Mouse (Mus musculus) MEL (cell line): ENCODE results near the gene Gm28729. TPM values are rescaled to one million over a fixed set of nuclear protein-coding genes. Genes with fewer than 3 reads are reported as not detected.

Experiments used
- DNase-seq: peaks from one replicate; pipeline ENCODE4 v3.0.0; 2011; ENCODE audit warnings: low read depth, low spot score
- H3K27ac ChIP-seq: 2 replicates; pipeline ENCODE4 v1.5.1; 2012; ENCODE audit warnings: low read depth, mild to moderate bottlenecking, control low read depth, low read length, moderate library complexity; ENCODE audit not compliant: control insufficient read depth
- H3K27me3 ChIP-seq, 2 experiments: fragments of 150-350 bp in 1 of 2; sonication (generic) in 1 of 2; 2 replicates each; pipeline ENCODE4 v1.6.1; 2012; ENCODE audit warnings: low read length in 2 of 2, mild to moderate bottlenecking in 2 of 2, improper control_type of control experiment in 1 of 2, moderate library complexity in 1 of 2; ENCODE audit not compliant: insufficient read depth in 2 of 2, control insufficient read depth in 1 of 2
- H3K36me3 ChIP-seq, 2 experiments: 2 replicates each; pipeline ENCODE4 v1.6.1; 2012 to 2014; ENCODE audit warnings: low read length in 2 of 2, improper control_type of control experiment in 1 of 2, inconsistent platforms in 1 of 2, mild to moderate bottlenecking in 1 of 2; ENCODE audit not compliant: insufficient read depth in 2 of 2, control insufficient read depth in 1 of 2
- H3K4me1 ChIP-seq, 2 experiments: fragments of 150-350 bp in 1 of 2; sonication (generic) in 1 of 2; 2 replicates each; pipeline ENCODE4 v1.6.1; 2012; ENCODE audit warnings: low read length in 2 of 2, improper control_type of control experiment in 1 of 2, mild to moderate bottlenecking in 1 of 2; ENCODE audit not compliant: insufficient read depth in 2 of 2, control insufficient read depth in 1 of 2
- H3K4me3 ChIP-seq, 2 experiments: fragments of 150-350 bp in 1 of 2; sonication (generic) in 1 of 2; 2 replicates each; pipeline ENCODE4 v1.5.1; 2012; ENCODE audit warnings: low read depth in 2 of 2, low read length in 2 of 2, mild to moderate bottlenecking in 2 of 2, moderate library complexity in 2 of 2, control low read depth in 1 of 2, improper control_type of control experiment in 1 of 2; ENCODE audit not compliant: control insufficient read depth in 1 of 2, insufficient read depth in 1 of 2
- H3K79me2 ChIP-seq: 2 replicates; pipeline ENCODE4 v1.6.1; 2012; ENCODE audit warnings: mild to moderate bottlenecking, low read length, moderate library complexity; ENCODE audit not compliant: control insufficient read depth, poor library complexity, insufficient read depth
- H3K9ac ChIP-seq: 2 replicates; pipeline ENCODE4 v1.6.1; 2012; ENCODE audit warnings: low read depth, mild to moderate bottlenecking, control low read depth, low read length, moderate library complexity; ENCODE audit not compliant: control insufficient read depth, poor library complexity, severe bottlenecking
- H3K9me3 ChIP-seq: fragments of 150-350 bp; sonication (generic); replicated peaks from 2 replicates; pipeline ENCODE4 v1.6.1; 2012; ENCODE audit warnings: mild to moderate bottlenecking, low read length, improper control_type of control experiment, moderate library complexity; ENCODE audit not compliant: insufficient read depth
- BHLHE40 ChIP-seq: IDR thresholded peaks from 2 replicates; pipeline ENCODE4 v1.6.1; 2012; ENCODE audit warnings: low read depth, mild to moderate bottlenecking, inconsistent platforms, low read length, improper control_type of control experiment, borderline replicate concordance
- CHD1 ChIP-seq: IDR thresholded peaks from 2 replicates; pipeline ENCODE4 v1.6.1; 2012; ENCODE audit warnings: low read depth, mild to moderate bottlenecking, inconsistent platforms, low read length, improper control_type of control experiment
- CTCF ChIP-seq, 3 experiments: IDR thresholded peaks in 2 of 3; conservative IDR thresholded peaks in 1 of 3; 2 replicates each; pipeline ENCODE4 v1.5.1; 2011 to 2012; ENCODE audit warnings: low read length in 3 of 3, low read depth in 2 of 3, mild to moderate bottlenecking in 2 of 3, improper control_type of control experiment in 1 of 3, inconsistent platforms in 1 of 3, mixed read lengths in 1 of 3, moderate library complexity in 1 of 3; ENCODE audit not compliant: control insufficient read depth in 1 of 3, insufficient read depth in 1 of 3, poor library complexity in 1 of 3, severe bottlenecking in 1 of 3
- E2F4 ChIP-seq: IDR thresholded peaks from 2 replicates; pipeline ENCODE4 v1.6.1; 2011; ENCODE audit warnings: low read depth, low read length, improper control_type of control experiment, borderline replicate concordance
- ELF1 ChIP-seq: IDR thresholded peaks from 2 replicates; pipeline ENCODE4 v1.6.1; 2014; ENCODE audit warnings: low read depth, mild to moderate bottlenecking, inconsistent platforms, low read length, improper control_type of control experiment, moderate library complexity
- ETS1 ChIP-seq: IDR thresholded peaks from 2 replicates; pipeline ENCODE4 v1.6.1; 2012; ENCODE audit warnings: low read depth, mild to moderate bottlenecking, inconsistent platforms, low read length, improper control_type of control experiment, moderate library complexity
- GABPA ChIP-seq: IDR thresholded peaks from 2 replicates; pipeline ENCODE4 v1.6.1; 2012; ENCODE audit warnings: low read depth, mild to moderate bottlenecking, inconsistent platforms, low read length, improper control_type of control experiment, moderate library complexity
- GATA1 ChIP-seq: IDR thresholded peaks from 2 replicates; pipeline ENCODE4 v1.6.1; 2011; ENCODE audit warnings: low read depth, low read length, improper control_type of control experiment
- JUND ChIP-seq: IDR thresholded peaks from 2 replicates; pipeline ENCODE4 v1.6.1; 2011; ENCODE audit warnings: low read depth, mild to moderate bottlenecking, improper control_type of control experiment, low read length
- KAT2A ChIP-seq: conservative IDR thresholded peaks from 2 replicates; pipeline ENCODE4 v1.6.1; 2012; ENCODE audit warnings: low read depth, low read length, improper control_type of control experiment, inconsistent platforms
- MAX ChIP-seq: IDR thresholded peaks from 2 replicates; pipeline ENCODE4 v1.6.1; 2011; ENCODE audit warnings: low read length, improper control_type of control experiment
- MAZ ChIP-seq: IDR thresholded peaks from 2 replicates; pipeline ENCODE4 v1.6.1; 2012; ENCODE audit warnings: low read depth, mild to moderate bottlenecking, inconsistent platforms, low read length, improper control_type of control experiment
- MXI1 ChIP-seq: IDR thresholded peaks from 2 replicates; pipeline ENCODE4 v1.6.1; 2011; ENCODE audit warnings: mild to moderate bottlenecking, low read depth, low read length, improper control_type of control experiment
- MYB ChIP-seq: IDR thresholded peaks from 2 replicates; pipeline ENCODE4 v1.6.1; 2011; ENCODE audit warnings: mild to moderate bottlenecking, low read depth, low read length, improper control_type of control experiment
- NRF1 ChIP-seq: IDR thresholded peaks from 2 replicates; pipeline ENCODE4 v1.6.1; 2014; ENCODE audit warnings: low read depth, mild to moderate bottlenecking, inconsistent platforms, low read length, improper control_type of control experiment, moderate library complexity; ENCODE audit not compliant: poor library complexity, insufficient read depth, severe bottlenecking
- POLR2A ChIP-seq, 2 experiments: IDR thresholded peaks; 2 replicates each; pipeline ENCODE4 v1.6.1; 2011 to 2012; ENCODE audit warnings: low read length in 2 of 2, mild to moderate bottlenecking in 2 of 2, control low read depth in 1 of 2, improper control_type of control experiment in 1 of 2, low read depth in 1 of 2, moderate library complexity in 1 of 2; ENCODE audit not compliant: control insufficient read depth in 1 of 2, insufficient read depth in 1 of 2, poor library complexity in 1 of 2
- POLR2AphosphoS5 ChIP-seq: IDR thresholded peaks from 2 replicates; pipeline ENCODE4 v1.6.1; 2012; ENCODE audit warnings: low read depth, borderline replicate concordance, mild to moderate bottlenecking, inconsistent platforms, low read length, moderate library complexity, mixed read lengths
- RAD21 ChIP-seq: IDR thresholded peaks from 2 replicates; pipeline ENCODE4 v1.6.1; 2011; ENCODE audit warnings: mild to moderate bottlenecking, low read depth, low read length, improper control_type of control experiment
- SIN3A ChIP-seq: IDR thresholded peaks from 2 replicates; pipeline ENCODE4 v1.6.1; 2012; ENCODE audit warnings: low read length, improper control_type of control experiment, inconsistent platforms
- SMC3 ChIP-seq: IDR thresholded peaks from 2 replicates; pipeline ENCODE4 v1.6.1; 2011; ENCODE audit warnings: low read depth, low read length, improper control_type of control experiment
- TBP ChIP-seq: IDR thresholded peaks from 2 replicates; pipeline ENCODE4 v1.8.0; 2011; ENCODE audit warnings: low read depth, low read length, improper control_type of control experiment
- TCF12 ChIP-seq: IDR thresholded peaks from 2 replicates; pipeline ENCODE4 v1.6.1; 2014; ENCODE audit warnings: low read depth, mild to moderate bottlenecking, inconsistent platforms, low read length, improper control_type of control experiment, moderate library complexity
- UBTF ChIP-seq: IDR thresholded peaks from 2 replicates; pipeline ENCODE4 v1.6.1; 2012; ENCODE audit warnings: low read depth, mild to moderate bottlenecking, inconsistent platforms, low read length, improper control_type of control experiment, moderate library complexity, borderline replicate concordance; ENCODE audit not compliant: insufficient read depth
- USF1 ChIP-seq: IDR thresholded peaks from 2 replicates; pipeline ENCODE4 v1.6.1; 2014; ENCODE audit warnings: low read depth, mild to moderate bottlenecking, inconsistent platforms, low read length, improper control_type of control experiment, moderate library complexity
- USF2 ChIP-seq, 2 experiments: IDR thresholded peaks; 2 replicates each; pipeline ENCODE4 v1.6.1; 2011 to 2012; ENCODE audit warnings: improper control_type of control experiment in 2 of 2, low read length in 2 of 2, borderline replicate concordance in 1 of 2, inconsistent platforms in 1 of 2, low read depth in 1 of 2, mild to moderate bottlenecking in 1 of 2; ENCODE audit not compliant: insufficient read depth in 1 of 2
- ZC3H11A ChIP-seq: IDR thresholded peaks from 2 replicates; pipeline ENCODE4 v1.6.1; 2012; ENCODE audit warnings: low read depth, mild to moderate bottlenecking, inconsistent platforms, low read length, improper control_type of control experiment
- ZKSCAN1 ChIP-seq: IDR thresholded peaks from 2 replicates; pipeline ENCODE4 v1.6.1; 2012; ENCODE audit warnings: low read depth, mild to moderate bottlenecking, inconsistent platforms, low read length, improper control_type of control experiment, moderate library complexity
- polyA plus RNA-seq, 2 experiments: library from polyadenylated mRNA; stranded (reverse) in 1 of 2; unstranded in 1 of 2; fragments of >175 nt in 1 of 2; fragments of >200 nt in 1 of 2; gene quantifications; 2 replicates each; pipeline versions ENCODE4 v1.2.1 to v1.2.4; 2012; ENCODE audit warnings: low replicate concordance in 2 of 2, low read depth in 1 of 2; ENCODE audit not compliant: insufficient read length in 2 of 2, insufficient read depth in 1 of 2, missing spikeins in 1 of 2
- total RNA-seq: library from RNA; depleted of rRNA; stranded (reverse); fragments of 300-350 nt; gene quantifications from 2 replicates; pipeline ENCODE4 v1.2.3, GENCODE M21; 2012

Gene Gm28729
- total and polyA plus RNA-seq, 3 experiments = not detected

GRCm38 (mm10) chr9:96563501-96563900 is 38.4 kb upstream of the Gm28729 start:
- Histone ChIP-seq H3K36me3 (peaks cover 3 to 22% of the 10 kb centered on the region in 2 experiments; a peak in 3 of 4 replicates), H3K9ac (no peak overlapping the region), H3K9me3 (no peaks in the 10 kb centered on the region), H3K4me1 (no peaks in the 10 kb centered on the region), H3K4me3 (no peak overlapping the region), H3K27ac (no peak overlapping the region), H3K27me3 (no peaks in the 10 kb centered on the region), H3K79me2 (no peaks in the 10 kb centered on the region)
- DNase-seq = no peak
- no peak for TF ChIP-seq KAT2A
- TF ChIP-seq MXI1 = no peak
- peak in 2 of 3 experiments; percentile 30 to 39; a peak in 4 of 6 replicates for TF ChIP-seq CTCF (IDR thresholded peaks at IDR 0.05 in 2 of 3, conservative IDR thresholded peaks at IDR 0.05 in 1 of 3; ENCODE audit: control insufficient read depth in 1 of 3, insufficient read depth in 1 of 3, low read depth in 2 of 3, low read length in 3 of 3, poor library complexity in 1 of 3, severe bottlenecking in 1 of 3)
- TF ChIP-seq USF2 (IDR thresholded peaks at IDR 0.05; ENCODE audit: borderline replicate concordance in 1 of 2, insufficient read depth in 1 of 2, low read depth in 1 of 2, low read length in 2 of 2) = no peak
- TF ChIP-seq NRF1 = no peak
- TF ChIP-seq GATA1 = no peak

- Histone ChIP-seq H3K36me3 (peaks cover 3 to 9% of the 10 kb centered on the region in 2 experiments; a peak in 3 of 4 replicates), H3K27ac (no peak overlapping the region), H3K4me3 (no peak overlapping the region)
Observed at GRCm38 (mm10) chr9:96559148-96559547, 34.1 kb upstream of the Gm28729 start.

GRCm38 (mm10) chr9:96558594-96558993 is 33.5 kb upstream of the Gm28729 start:
- Histone ChIP-seq H3K9ac (no peak overlapping the region), H3K36me3 (peaks cover 3 to 8% of the 10 kb centered on the region in 2 experiments; a peak in 3 of 4 replicates), H3K27ac (no peak overlapping the region), H3K4me1 (no peaks in the 10 kb centered on the region), H3K4me3 (no peak overlapping the region), H3K9me3 (no peaks in the 10 kb centered on the region)
- no peak for TF ChIP-seq RAD21
- no peak for TF ChIP-seq UBTF
- TF ChIP-seq E2F4 = no peak
- TF ChIP-seq SIN3A = no peak
- no peak for TF ChIP-seq MAX
- TF ChIP-seq KAT2A = no peak
- TF ChIP-seq GABPA = no peak
- TF ChIP-seq, all 39 proteins: peak for 0
- Histone ChIP-seq H3K27me3 (no peaks in the 10 kb centered on the region), H3K79me2 (no peaks in the 10 kb centered on the region)
- no peak for DNase-seq

More at GRCm38 (mm10) chr9:96559148-96559547, 34.1 kb upstream of the Gm28729 start:
- no peaks in the 10 kb centered on the region for H3K27me3 ChIP-seq
- TF ChIP-seq CHD1 (no peak), ZC3H11A (no peak), TBP (no peak), USF1 (no peak), MYB (no peak), POLR2AphosphoS5 (no peak), CTCF (IDR thresholded peaks at IDR 0.05 in 2 of 3, conservative IDR thresholded peaks at IDR 0.05 in 1 of 3; ENCODE audit: control insufficient read depth in 1 of 3, insufficient read depth in 1 of 3, low read depth in 2 of 3, low read length in 3 of 3, poor library complexity in 1 of 3, severe bottlenecking in 1 of 3) (no peak), TCF12 (no peak), MAZ (no peak), POLR2A (IDR thresholded peaks at IDR 0.05; ENCODE audit: control insufficient read depth in 1 of 2, insufficient read depth in 1 of 2, low read depth in 1 of 2, low read length in 2 of 2, poor library complexity in 1 of 2) (no peak), JUND (no peak), SMC3 (no peak), ZKSCAN1 (no peak), MXI1 (no peak), ELF1 (no peak), BHLHE40 (no peak), GABPA (no peak), RAD21 (no peak), SIN3A (no peak), ETS1 (no peak)
- H3K4me1 ChIP-seq = no peaks in the 10 kb centered on the region
- no peak overlapping the region for H3K9ac ChIP-seq
- H3K9me3 ChIP-seq = no peaks in the 10 kb centered on the region
- peak; percentile 41 for DNase-seq
- no peaks in the 10 kb centered on the region for H3K79me2 ChIP-seq
